Mouse (Mus musculus) kidney, adult 2 months (tissue): ENCODE measurements at regions not wholly inside any gene's neighbourhood (a gene's known extent, or its start where the extent isn't known, plus 50 kb on each side); places are given as distances from the start of the nearest gene placed in this dataset.

Experiments used
- CTCF ChIP-seq: fragments of 200-500 bp; conservative IDR thresholded peaks from 2 replicates; pipeline ENCODE4 v1.5.1; 2011; ENCODE audit warnings: low read depth, mild to moderate bottlenecking, control low read depth, low read length, moderate library complexity, mixed read lengths; ENCODE audit not compliant: insufficient read depth, insufficient read length
- POLR2A ChIP-seq: fragments of 200-500 bp; IDR thresholded peaks from one replicate; pipeline ENCODE4 v1.6.1; 2011; ENCODE audit warnings: low read depth, low read length, control low read depth

DNA sequence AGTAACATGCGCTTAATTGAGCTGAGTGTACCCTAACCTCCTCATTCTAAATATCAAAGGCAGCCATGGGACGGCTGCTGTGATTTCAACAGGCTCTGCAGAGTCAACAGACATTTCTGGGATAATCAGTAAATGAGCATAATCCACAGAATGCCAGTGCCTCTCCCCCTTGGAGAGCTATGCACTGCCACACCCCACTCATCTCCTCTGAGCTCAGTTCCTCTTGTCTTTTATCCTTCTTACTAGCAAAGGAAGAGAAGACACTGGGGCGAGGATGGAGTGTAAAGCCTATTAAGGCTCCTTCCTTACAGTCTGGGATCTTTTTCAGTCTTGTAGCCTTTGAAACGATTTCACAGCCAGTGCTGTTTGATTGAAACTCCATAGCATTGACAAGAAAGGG is 90.9 kb downstream of the Kctd12 start:
- TF ChIP-seq CTCF (no peak), POLR2A (no peak)
